Mouse (Mus musculus): ENCODE data around the gene Olfr1459. TPM values are rescaled to one million over a fixed set of nuclear protein-coding genes. Genes with fewer than 3 reads are reported as not detected.

The Olfr1459 gene
- polyA plus RNA-seq (2012; rRNA removed; ENCODE audit: low replicate concordance) = not detected in 2 replicates

DNA sequence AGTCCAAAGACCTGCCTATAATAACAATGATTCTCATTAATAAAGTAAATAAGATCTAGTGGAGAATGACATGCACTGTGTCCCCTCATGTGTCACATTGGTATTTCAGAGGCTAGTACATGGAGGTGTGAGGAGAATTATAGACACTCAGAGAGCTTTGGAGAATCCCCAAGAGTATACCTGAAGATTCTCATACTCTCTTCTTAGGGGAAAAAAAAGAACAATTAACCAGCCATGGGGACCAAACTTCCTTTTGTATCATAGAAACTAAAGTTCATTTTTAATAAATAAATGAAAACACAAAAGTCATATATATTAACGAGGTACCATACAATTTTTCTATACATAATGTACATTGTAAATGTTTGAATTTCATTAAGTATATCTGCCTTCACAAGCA, at the start of gene Olfr1459:
TSS of gene Olfr1459 (minus strand) at position 101 of the 400 bp plus-strand sequence.

DNA sequence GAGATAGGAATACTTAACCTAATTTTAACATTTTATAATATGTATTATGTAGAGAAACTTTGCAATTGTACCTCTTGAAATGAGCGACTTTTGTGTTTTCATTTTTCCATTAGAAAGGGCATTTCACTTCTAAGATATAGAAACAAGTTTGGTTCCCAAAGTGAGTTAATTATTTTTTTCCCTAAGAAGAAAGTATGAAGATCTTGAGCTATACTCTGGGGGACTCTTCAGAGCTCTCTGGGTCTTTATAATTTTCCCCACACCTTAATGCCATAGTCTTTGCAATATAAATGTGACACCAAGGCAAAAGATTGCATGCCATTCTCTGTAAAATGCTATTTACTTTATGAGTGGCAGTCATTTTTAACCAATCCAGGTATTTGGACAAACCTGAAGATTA, 36.1 kb upstream of the Olfr1459 start, which contains the start of gene Olfr1462:
TSS of gene Olfr1462 (plus strand) at position 301 of the 400 bp plus-strand sequence.

DNA sequence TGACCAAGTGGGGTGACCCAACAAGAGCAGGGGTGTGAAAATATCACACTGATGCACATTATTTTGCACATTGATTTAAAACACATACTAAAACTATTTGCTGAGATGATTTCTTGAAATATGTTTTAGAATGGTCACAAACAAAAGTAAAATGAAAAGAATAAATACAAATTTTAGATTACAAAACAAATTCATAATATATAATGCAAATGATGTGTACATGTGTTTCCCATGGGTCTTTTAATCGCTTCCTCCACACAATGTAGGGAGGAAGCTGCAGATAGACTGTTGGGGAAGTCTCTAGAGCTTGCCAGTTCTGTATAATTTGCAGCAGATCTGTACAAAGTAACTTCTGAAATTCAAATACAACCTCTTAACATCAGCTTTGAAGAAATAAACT, 13.4 kb upstream of the Olfr1459 start, which contains the start of gene Olfr1461:
TSS of gene Olfr1461 (plus strand) at position 301 of the 400 bp plus-strand sequence.

DNA sequence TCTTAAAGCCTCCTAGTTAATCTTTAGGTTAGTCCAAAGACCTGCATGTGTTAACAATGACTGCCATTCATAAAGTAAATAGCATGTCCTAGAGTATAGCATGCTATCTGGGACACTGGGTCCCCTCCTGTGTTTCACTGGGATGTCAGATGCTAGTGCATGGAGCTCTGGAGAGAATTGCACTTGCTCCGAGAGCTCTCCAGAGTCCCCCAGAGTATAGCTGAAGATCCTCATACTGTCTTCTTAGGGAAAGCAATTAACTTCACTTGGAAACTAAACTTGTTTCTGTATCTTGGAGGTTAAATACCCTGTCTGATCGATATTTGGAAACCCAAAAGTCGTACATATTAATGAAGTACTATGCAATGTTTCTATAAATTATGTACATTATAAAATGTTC, 42.7 kb downstream of the Olfr1459 start, which contains the start of gene Olfr1458:
TSS of gene Olfr1458 (minus strand) at position 101 of the 400 bp plus-strand sequence.

DNA sequence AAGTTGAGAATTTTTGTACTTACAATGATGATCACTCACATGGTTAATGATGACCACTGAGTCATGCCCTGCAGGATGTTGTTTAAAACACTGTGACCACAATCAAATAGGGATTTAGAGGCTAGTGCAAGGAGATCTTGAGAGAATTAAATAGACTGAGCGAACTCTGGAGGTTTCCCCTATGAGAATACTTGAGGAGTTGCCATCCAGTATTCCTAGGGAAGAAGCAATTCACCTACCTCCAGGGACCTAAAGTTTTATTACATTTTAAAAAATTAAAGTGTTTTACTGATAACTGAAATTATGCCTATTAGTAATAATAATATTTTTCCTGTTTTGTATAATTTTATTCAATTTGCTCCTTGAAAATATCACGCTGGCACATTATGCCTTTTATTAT, 51.6 kb downstream of the Olfr1459 start, which contains the start of gene Olfr1457:
TSS of gene Olfr1457 (minus strand) at position 101 of the 400 bp plus-strand sequence.

Other genes starting within 250 kb of the Olfr1459 start
- not detected in 2 replicates for gene Olfr1447, start 245.8 kb downstream of the Olfr1459 start, polyA plus RNA-seq (2012; rRNA removed; ENCODE audit: low replicate concordance)
- not detected in 2 replicates for gene Olfr1448, start 225.1 kb downstream of the Olfr1459 start, polyA plus RNA-seq (2012; rRNA removed; ENCODE audit: low replicate concordance)
- gene Olfr1449, start 218.7 kb downstream of the Olfr1459 start, polyA plus RNA-seq (2012; rRNA removed; ENCODE audit: low replicate concordance) = not detected in 2 replicates
- not detected in 2 replicates for gene Olfr1450, start 199.3 kb downstream of the Olfr1459 start, polyA plus RNA-seq (2012; rRNA removed; ENCODE audit: low replicate concordance)
- gene Olfr1451, start 154.5 kb downstream of the Olfr1459 start, polyA plus RNA-seq (2012; rRNA removed; ENCODE audit: low replicate concordance) = not detected in 2 replicates
- gene Olfr1453, start 121.2 kb downstream of the Olfr1459 start, polyA plus RNA-seq (2012; rRNA removed; ENCODE audit: low replicate concordance) = not detected in 2 replicates
- gene Olfr1454, start 88.9 kb downstream of the Olfr1459 start, polyA plus RNA-seq (2012; rRNA removed; ENCODE audit: low replicate concordance) = not detected in 2 replicates
- not detected in 2 replicates for gene Olfr1457, start 51.7 kb downstream of the Olfr1459 start, polyA plus RNA-seq (2012; rRNA removed; ENCODE audit: low replicate concordance)
- not detected in 2 replicates for gene Olfr1458, start 42.8 kb downstream of the Olfr1459 start, polyA plus RNA-seq (2012; rRNA removed; ENCODE audit: low replicate concordance)
- not detected in 2 replicates for gene Olfr1461, start 13.5 kb upstream of the Olfr1459 start, polyA plus RNA-seq (2012; rRNA removed; ENCODE audit: low replicate concordance)
- not detected in 2 replicates for gene Olfr1462, start 36.2 kb upstream of the Olfr1459 start, polyA plus RNA-seq (2012; rRNA removed; ENCODE audit: low replicate concordance)
- not detected in 2 replicates for gene Olfr1463, start 81.8 kb upstream of the Olfr1459 start, polyA plus RNA-seq (2012; rRNA removed; ENCODE audit: low replicate concordance)
- gene Olfr1465, start 166.0 kb upstream of the Olfr1459 start, polyA plus RNA-seq (2012; rRNA removed; ENCODE audit: low replicate concordance) = not detected in 2 replicates
- not detected in 2 replicates for gene Olfr1466, start 189.3 kb upstream of the Olfr1459 start, polyA plus RNA-seq (2012; rRNA removed; ENCODE audit: low replicate concordance)
- not detected in 2 replicates for gene Olfr1467, start 212.7 kb upstream of the Olfr1459 start, polyA plus RNA-seq (2012; rRNA removed; ENCODE audit: low replicate concordance)